Mouse (Mus musculus): ENCODE measurements around the gene Med20.
"Not testable (repeated sequence)": the region's sequence is repeated elsewhere in the genome, so short reads cannot be mapped to it uniquely, and the experiment has no call there.

Med20 gene

GRCm38 (mm10) chr17:47628851-47629676 lies 17.7 kb downstream of the Med20 start:
- DNase-seq = peak; percentile 97

GRCm38 (mm10) chr17:47629717-47630677 lies 18.6 kb downstream of the Med20 start:
- DNase-seq = peak; percentile 79

GRCm38 (mm10) chr17:47630678-47631065 lies 19.3 kb downstream of the Med20 start, which contains the start of gene Usp49:
Gene Usp49 (plus strand): TSS chr17:47630690.
- DNase-seq = no peak

- DNase-seq = no peak
Measured at GRCm38 (mm10) chr17:47632181-47632840, 20.9 kb downstream of the Med20 start.

- DNase-seq = no peak
Measured at GRCm38 (mm10) chr17:47633999-47634770, 22.8 kb downstream of the Med20 start.

GRCm38 (mm10) chr17:47642992-47643391 lies 31.6 kb downstream of the Med20 start:
- peak; percentile 14 for DNase-seq

- DNase-seq = peak; percentile 67
Measured at GRCm38 (mm10) chr17:47646683-47647082, 35.3 kb downstream of the Med20 start.

- no peak for DNase-seq
Measured at GRCm38 (mm10) chr17:47648966-47649365, 37.6 kb downstream of the Med20 start.

- no peak for DNase-seq
Measured at GRCm38 (mm10) chr17:47651953-47652352, 40.6 kb downstream of the Med20 start.

GRCm38 (mm10) chr17:47654346-47654745 lies 43.0 kb downstream of the Med20 start:
- not testable (repeated sequence) for DNase-seq

- no peak for DNase-seq
Measured at GRCm38 (mm10) chr17:47655697-47656096, 44.3 kb downstream of the Med20 start.

- DNase-seq = no peak
Measured at GRCm38 (mm10) chr17:47657901-47658300, 46.5 kb downstream of the Med20 start.

GRCm38 (mm10) chr17:47658741-47659243 lies 47.4 kb downstream of the Med20 start:
- DNase-seq = no peak

- DNase-seq = no peak
Measured at GRCm38 (mm10) chr17:47663009-47663713, 51.8 kb downstream of the Med20 start.

GRCm38 (mm10) chr17:47664474-47664873 lies 53.1 kb downstream of the Med20 start:
- DNase-seq = no peak

GRCm38 (mm10) chr17:47669166-47669565 lies 57.8 kb downstream of the Med20 start:
- no peak for DNase-seq

GRCm38 (mm10) chr17:47671988-47672310 lies 60.6 kb downstream of the Med20 start:
- DNase-seq = no peak

GRCm38 (mm10) chr17:47672311-47673111 lies 61.1 kb downstream of the Med20 start:
- DNase-seq = no peak
